Mouse (Mus musculus) G1E (cell line): Measurements from ENCODE around the gene Bckdk. TPM values are rescaled to one million over a fixed set of nuclear protein-coding genes. Genes with fewer than 3 reads are reported as not detected.

Experiments used
- ATAC-seq: 2 replicates; pipeline ENCODE4 v1.8.0; 2016; ENCODE audit warnings: mild to moderate bottlenecking; ENCODE audit not compliant: insufficient number of reproducible peaks, poor library complexity, low FRiP score, severe bottlenecking; ENCODE audit errors: extremely low read depth
- DNase-seq: peaks from one replicate; pipeline ENCODE4 v3.0.0; 2012; ENCODE audit warnings: low spot score
- H3K27me3 ChIP-seq: 2 replicates; pipeline ENCODE4 v1.6.1; 2012; ENCODE audit warnings: mild to moderate bottlenecking, low read length, inconsistent platforms; ENCODE audit not compliant: insufficient read depth
- H3K36me3 ChIP-seq: replicated peaks from 2 replicates; pipeline ENCODE3; 2012; ENCODE audit warnings: mild to moderate bottlenecking, inconsistent platforms
- H3K4me1 ChIP-seq: 2 replicates; pipeline ENCODE4 v1.6.1; 2012; ENCODE audit warnings: low read depth, low read length, inconsistent platforms, mixed read lengths; ENCODE audit not compliant: insufficient read depth
- H3K4me3 ChIP-seq: 2 replicates; pipeline ENCODE4 v1.5.1; 2012; ENCODE audit warnings: low read depth, mild to moderate bottlenecking, inconsistent platforms, low read length, moderate library complexity, mixed read lengths
- H3K9me3 ChIP-seq: replicated peaks from 2 replicates; pipeline ENCODE4 v1.6.1; 2012; ENCODE audit warnings: inconsistent platforms
- CTCF ChIP-seq: IDR thresholded peaks from 2 replicates; pipeline ENCODE4 v1.5.1; 2012; ENCODE audit warnings: low read depth, low read length, inconsistent platforms, mixed read lengths
- GATA1 ChIP-seq: IDR thresholded peaks from 2 replicates; pipeline ENCODE4 v1.6.1; 2012; ENCODE audit warnings: borderline replicate concordance, low read length, inconsistent platforms, mixed read lengths
- GATA2 ChIP-seq: IDR thresholded peaks from 2 replicates; pipeline ENCODE4 v1.6.1; 2012; ENCODE audit warnings: low read depth, low read length, inconsistent platforms, borderline replicate concordance
- POLR2AphosphoS5 ChIP-seq: IDR thresholded peaks from 2 replicates; pipeline ENCODE4 v1.6.1; 2012; ENCODE audit warnings: low read depth, low read length, inconsistent platforms; ENCODE audit not compliant: insufficient replicate concordance
- TAL1 ChIP-seq: conservative IDR thresholded peaks from 2 replicates; pipeline ENCODE4 v1.6.1; 2012; ENCODE audit warnings: low read depth, low read length, inconsistent platforms, mixed read lengths
- polyA plus RNA-seq: library from polyadenylated mRNA; stranded (reverse); fragments of >175 nt; gene quantifications from 2 replicates; pipeline ENCODE4 v1.2.3, GENCODE M21; 2012
- total RNA-seq, 2 experiments: library from RNA; stranded (forward) in 1 of 2; stranded (reverse) in 1 of 2; fragments of 200-1000 nt in 1 of 2; fragments of >200 nt in 1 of 2; fragmentation: Nextera tagmentation in 1 of 2; gene quantifications; 2 replicates each; pipeline ENCODE4 v1.2.3; 2014 to 2017

The Bckdk gene
- 73.4 and 80.0 TPM in 2 replicates for total RNA-seq (2014; fragmentation: Nextera tagmentation)
- total RNA-seq (2017) = 40.4 and 49.2 TPM in 2 replicates
- polyA plus RNA-seq = 114 and 134 TPM in 2 replicates

GRCm38 (mm10) chr7:127903971-127904796, at the start of gene Bckdk:
TSS of gene Bckdk (plus strand) at chr7:127904082.
- H3K4me3 ChIP-seq = peak within 1 kb of the TSS; percentile 84
- ATAC-seq (peak; percentile 71), DNase-seq (peak; percentile 90)
- H3K9me3 ChIP-seq = no peaks in the 10 kb centered on the region
- H3K4me1 ChIP-seq = peaks cover 44% of the 10 kb centered on the region
- H3K36me3 ChIP-seq = peaks cover 47% of the 10 kb centered on the region
- no peaks in the 10 kb centered on the region for H3K27me3 ChIP-seq
- TF ChIP-seq GATA2 (no peak), GATA1 (no peak), POLR2AphosphoS5 (no peak), TAL1 (no peak), CTCF (no peak)

GRCm38 (mm10) chr7:127858258-127858657, 45.6 kb upstream of the Bckdk start:
- no peak for DNase-seq
- Histone ChIP-seq H3K9me3 (no peaks in the 10 kb centered on the region), H3K4me1 (0 out of 2 replicates have a peak, but pooled peaks cover 3% of the 10 kb centered on the region), H3K4me3 (no peak overlapping the region), H3K36me3 (peaks cover 5% of the 10 kb centered on the region), H3K27me3 (peaks cover 11% of the 10 kb centered on the region)
- no peak for ATAC-seq
- TF ChIP-seq GATA1 (no peak), TAL1 (no peak), POLR2AphosphoS5 (no peak), GATA2 (no peak), CTCF (no peak)

- DNase-seq = no peak
- Histone ChIP-seq H3K4me1 (peaks cover 23% of the 10 kb centered on the region), H3K27me3 (peaks cover 3% of the 10 kb centered on the region; the same call in 1 of the 2 replicates), H3K36me3 (peaks cover 75% of the 10 kb centered on the region), H3K4me3 (no peak overlapping the region), H3K9me3 (no peaks in the 10 kb centered on the region)
- ATAC-seq = no peak
- TF ChIP-seq TAL1 = no peak
- TF ChIP-seq GATA2 = no peak
- no peak for TF ChIP-seq CTCF
- no peak for TF ChIP-seq GATA1
- no peak for TF ChIP-seq POLR2AphosphoS5
Observed at GRCm38 (mm10) chr7:127866434-127866833, 37.4 kb upstream of the Bckdk start.

- H3K9me3 ChIP-seq = no peaks in the 10 kb centered on the region
- no peak for TF ChIP-seq CTCF
- no peak for TF ChIP-seq TAL1
- TF ChIP-seq POLR2AphosphoS5 = no peak
- TF ChIP-seq GATA1 = no peak
- TF ChIP-seq GATA2 = no peak
- no peak for ATAC-seq
- no peak overlapping the region for H3K4me3 ChIP-seq
- H3K36me3 ChIP-seq = peaks cover 79% of the 10 kb centered on the region
- peaks cover 3% of the 10 kb centered on the region; the same call in 1 of the 2 replicates for H3K27me3 ChIP-seq
- DNase-seq = no peak
- peaks cover 32% of the 10 kb centered on the region for H3K4me1 ChIP-seq
Observed at GRCm38 (mm10) chr7:127867641-127868040, 36.2 kb upstream of the Bckdk start.

- ATAC-seq (no peak), DNase-seq (no peak)
- H3K36me3 ChIP-seq = peaks cover 93% of the 10 kb centered on the region
- H3K4me3 ChIP-seq = no peak overlapping the region
- peaks cover 3% of the 10 kb centered on the region; the same call in 1 of the 2 replicates for H3K27me3 ChIP-seq
- no peak for TF ChIP-seq CTCF
- no peak for TF ChIP-seq GATA2
- TF ChIP-seq GATA1 = no peak
- no peak for TF ChIP-seq TAL1
- TF ChIP-seq POLR2AphosphoS5 = no peak
- H3K9me3 ChIP-seq = no peaks in the 10 kb centered on the region
- H3K4me1 ChIP-seq = peaks cover 47% of the 10 kb centered on the region
Observed at GRCm38 (mm10) chr7:127869149-127869810, 34.6 kb upstream of the Bckdk start.

- peaks cover 84% of the 10 kb centered on the region for H3K36me3 ChIP-seq
- TF ChIP-seq GATA1 = no peak
- no peak for TF ChIP-seq TAL1
- no peak for TF ChIP-seq POLR2AphosphoS5
- TF ChIP-seq CTCF = no peak
- TF ChIP-seq GATA2 = no peak
- no peaks in the 10 kb centered on the region for H3K9me3 ChIP-seq
- ATAC-seq (no peak), DNase-seq (no peak)
- H3K4me3 ChIP-seq = no peak overlapping the region
- peaks cover 3% of the 10 kb centered on the region; the same call in 1 of the 2 replicates for H3K27me3 ChIP-seq
- peaks cover 57% of the 10 kb centered on the region for H3K4me1 ChIP-seq
Observed at GRCm38 (mm10) chr7:127870136-127870821, 33.6 kb upstream of the Bckdk start.
